Mouse (Mus musculus) lung, embryonic 16.5 days (tissue): ENCODE data around the gene Noxred1. TPM values are rescaled to one million over a fixed set of nuclear protein-coding genes. Genes with fewer than 3 reads are reported as not detected.

Source experiments
- ATAC-seq: fragments of 200-750 bp; cut with Nextera tagmentation; 2 replicates; pipeline ENCODE4 v1.8.0; 2017; ENCODE audit warnings: low read depth, mild to moderate bottlenecking, moderate library complexity
- H3K27ac ChIP-seq: fragments of 300-500 bp; sonication (generic); 2 replicates; pipeline ENCODE4 v1.5.1; 2014; ENCODE audit warnings: mild to moderate bottlenecking, control low read depth, low read length
- H3K27me3 ChIP-seq: fragments of 300-500 bp; sonication (generic); 2 replicates; pipeline ENCODE4 v1.6.1; 2014; ENCODE audit warnings: low read depth, low read length, mixed read lengths; ENCODE audit not compliant: control insufficient read depth, insufficient read depth
- H3K36me3 ChIP-seq: fragments of 300-500 bp; sonication (generic); 2 replicates; pipeline ENCODE4 v1.6.1; 2014; ENCODE audit warnings: low read length; ENCODE audit not compliant: control insufficient read depth, insufficient read depth
- H3K4me1 ChIP-seq: fragments of 300-500 bp; sonication (generic); replicated peaks from 2 replicates; pipeline ENCODE4 v1.6.1; 2014; ENCODE audit warnings: low read length, mixed read lengths; ENCODE audit not compliant: control insufficient read depth, insufficient read depth
- H3K4me2 ChIP-seq: fragments of 300-500 bp; sonication (generic); 2 replicates; pipeline ENCODE4 v1.6.1; 2014; ENCODE audit warnings: low read depth, low read length, control low read depth
- H3K4me3 ChIP-seq: fragments of 300-500 bp; sonication (generic); 2 replicates; pipeline ENCODE4 v1.5.1; 2014; ENCODE audit warnings: mild to moderate bottlenecking, low read length, control low read depth
- H3K9ac ChIP-seq: fragments of 300-500 bp; sonication (generic); 2 replicates; pipeline ENCODE4 v1.6.1; 2014; ENCODE audit warnings: low read length, control low read depth
- H3K9me3 ChIP-seq: fragments of 300-500 bp; sonication (generic); 2 replicates; pipeline ENCODE4 v1.6.1; 2016; ENCODE audit warnings: low read length; ENCODE audit not compliant: control insufficient read depth
- WGBS: fragments of 180-500 bp; shearing (Covaris S2); extraction: QIAGEN DNeasy Blood & Tissue Kit; methylation state at CpG from one replicate; pipeline ENCODE4 v1.1.7; 2014; 5-methylcytosine and 5-hydroxymethylcytosine counted together
- polyA plus RNA-seq: library from polyadenylated mRNA; unstranded; fragments of >200 nt; fragmentation: Nextera tagmentation; extraction: Ambion mirVana; gene quantifications from 2 replicates; pipeline ENCODE4 v1.2.1, GENCODE M21; 2015

The Noxred1 gene
- polyA plus RNA-seq = 0.55 and 0.57 TPM in 2 replicates

DNA sequence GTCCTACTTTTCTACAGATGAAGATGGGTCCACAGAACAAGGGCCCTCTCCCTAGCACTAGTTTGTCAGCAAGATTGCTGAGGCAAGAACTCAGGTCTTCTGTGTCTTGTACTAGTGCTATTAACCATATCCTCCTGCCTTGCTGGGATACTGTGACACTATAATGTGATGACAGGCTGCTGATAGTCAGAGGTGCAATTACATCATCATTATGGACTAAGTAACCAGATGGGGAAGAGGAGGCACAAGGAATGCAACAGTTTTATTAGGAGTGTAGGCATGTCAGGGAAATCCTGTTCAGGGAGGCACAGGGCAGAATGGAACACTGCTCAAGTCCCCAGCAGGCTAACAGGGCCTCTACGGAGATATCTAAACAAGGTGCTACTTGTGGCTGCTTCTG, at the start of gene Noxred1:
Gene Noxred1 (minus strand): TSS at position 101 of the 400 bp plus-strand sequence.
- no peaks in the 10 kb centered on the region for H3K27me3 ChIP-seq
- no peak within 1 kb of the TSS for H3K4me3 ChIP-seq
- no peak within 1 kb of the TSS for H3K9ac ChIP-seq
- no peaks in the 10 kb centered on the region for H3K9me3 ChIP-seq
- 82% methylated on average over 1 of the region's 1 CpGs for WGBS
- peaks cover 13% of the 10 kb centered on the region for H3K36me3 ChIP-seq
- ATAC-seq = no peak
- H3K4me2 ChIP-seq = no peak within 1 kb of the TSS
- H3K4me1 ChIP-seq = no peaks in the 10 kb centered on the region
- no peak within 1 kb of the TSS for H3K27ac ChIP-seq

DNA sequence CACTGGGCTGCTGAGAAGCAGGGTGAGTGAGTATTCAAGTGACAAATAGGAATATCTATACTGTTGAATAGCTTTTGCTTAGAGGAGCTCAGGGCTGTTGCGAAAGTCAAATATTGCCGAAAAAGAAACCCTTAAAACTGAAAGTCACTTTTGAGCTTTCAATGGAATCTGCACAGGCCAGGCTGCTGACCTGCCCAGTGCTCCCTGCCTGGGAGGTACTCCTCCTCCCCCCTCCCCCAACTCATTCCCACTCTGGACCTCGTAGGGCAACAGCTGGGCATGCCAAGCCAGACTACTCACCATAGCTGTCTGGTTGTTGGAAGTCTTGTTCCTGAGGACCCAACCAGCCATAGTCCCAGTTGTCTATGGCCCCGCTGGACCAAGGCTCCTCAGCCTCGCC, 46.2 kb upstream of the Noxred1 start:
- Histone ChIP-seq H3K4me1 (0 out of 2 replicates have a peak, but pooled peaks cover 5% of the 10 kb centered on the region), H3K9me3 (peaks cover 3% of the 10 kb centered on the region; the same call in 1 of the 2 replicates), H3K27ac (peak overlapping the region; percentile 69), H3K4me3 (no peak overlapping the region), H3K9ac (no peak overlapping the region), H3K36me3 (no peaks in the 10 kb centered on the region), H3K27me3 (no peaks in the 10 kb centered on the region), H3K4me2 (no peak overlapping the region)
- peak; percentile 73; the same call in 1 of the 2 replicates for ATAC-seq
- 73% methylated on average over 5 of the region's 5 CpGs for WGBS

DNA sequence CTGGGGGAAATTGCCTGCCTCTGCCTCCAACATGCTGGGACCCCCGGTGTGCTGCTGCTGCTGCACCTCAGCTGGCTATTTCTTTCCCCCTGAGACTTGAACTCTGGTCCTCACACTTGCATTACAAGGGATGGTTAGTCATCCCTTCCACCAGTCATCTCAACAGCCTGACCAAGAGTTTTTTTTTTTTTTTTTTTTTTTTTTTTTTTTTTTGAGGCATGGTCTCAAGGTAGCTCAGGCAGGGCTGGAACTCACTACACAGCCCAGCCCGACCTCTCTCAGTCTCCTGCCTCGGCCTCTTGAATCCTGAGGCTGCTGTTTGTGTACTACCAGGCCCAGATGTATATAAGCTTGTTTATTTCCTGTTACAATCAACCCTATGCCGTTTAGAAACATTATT, 45.7 kb upstream of the Noxred1 start:
- Histone ChIP-seq H3K9ac (no peak overlapping the region), H3K27me3 (no peaks in the 10 kb centered on the region), H3K4me3 (no peak overlapping the region), H3K4me2 (no peak overlapping the region), H3K4me1 (0 out of 2 replicates have a peak, but pooled peaks cover 5% of the 10 kb centered on the region), H3K9me3 (peaks cover 3% of the 10 kb centered on the region; the same call in 1 of the 2 replicates), H3K27ac (peak overlapping the region; percentile 14), H3K36me3 (no peaks in the 10 kb centered on the region)
- ATAC-seq = 0 out of 2 replicates have a peak, but pooled peaks have one; percentile 8
- 63% methylated on average over 4 of the region's 4 CpGs for WGBS

DNA sequence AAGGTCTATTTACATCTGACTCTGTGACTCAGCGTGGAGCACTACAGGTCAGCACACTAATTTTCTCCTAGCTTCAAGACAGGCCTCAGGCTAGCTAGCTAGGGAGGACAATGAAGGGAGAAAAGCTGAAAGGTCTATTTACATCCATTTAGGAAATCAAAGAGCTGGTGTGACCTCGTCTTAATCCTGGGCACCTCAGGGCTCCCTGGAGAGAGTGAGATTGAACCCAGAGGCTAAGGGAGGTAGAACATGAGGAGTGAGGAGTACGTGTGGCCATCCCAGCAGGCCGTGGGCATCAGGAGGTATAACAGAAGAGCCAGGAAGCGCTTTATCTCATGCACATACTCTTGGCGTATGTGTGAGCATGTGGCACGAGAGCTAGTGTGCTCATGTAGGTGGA, 45.2 kb upstream of the Noxred1 start:
- Histone ChIP-seq H3K27me3 (no peaks in the 10 kb centered on the region), H3K9ac (no peak overlapping the region), H3K4me2 (no peak overlapping the region), H3K4me1 (0 out of 2 replicates have a peak, but pooled peaks cover 5% of the 10 kb centered on the region), H3K36me3 (no peaks in the 10 kb centered on the region), H3K27ac (no peak overlapping the region), H3K4me3 (no peak overlapping the region), H3K9me3 (peaks cover 3% of the 10 kb centered on the region; the same call in 1 of the 2 replicates)
- ATAC-seq = no peak
- WGBS = 65% methylated on average over 7 of the region's 7 CpGs

DNA sequence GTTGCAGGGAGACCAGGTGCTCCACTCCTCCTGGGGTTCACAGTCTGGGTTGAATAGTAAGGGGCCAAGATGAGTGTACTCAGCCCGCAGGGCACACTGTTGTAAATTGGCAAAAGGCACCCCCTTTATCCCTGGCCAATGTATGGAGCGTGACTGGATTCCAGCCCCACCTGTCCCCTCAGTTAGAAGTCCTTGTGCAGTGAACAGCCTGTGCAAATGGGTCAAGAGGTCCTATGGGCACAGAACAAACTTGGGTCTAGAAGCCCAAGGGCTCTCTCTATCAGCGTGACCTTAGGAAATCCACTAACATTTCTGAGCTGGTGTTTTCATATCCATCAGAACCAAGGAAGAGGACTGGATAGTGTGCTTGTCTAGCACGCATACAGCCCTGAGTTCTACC, 44.2 kb upstream of the Noxred1 start:
- ATAC-seq = no peak
- 89% methylated on average over 4 of the region's 4 CpGs for WGBS
- Histone ChIP-seq H3K27ac (no peak overlapping the region), H3K4me2 (no peak overlapping the region), H3K27me3 (no peaks in the 10 kb centered on the region), H3K36me3 (no peaks in the 10 kb centered on the region), H3K9me3 (peaks cover under 1% of the 10 kb centered on the region; the same call in 1 of the 2 replicates), H3K4me1 (peaks cover 8% of the 10 kb centered on the region), H3K4me3 (no peak overlapping the region), H3K9ac (no peak overlapping the region)

DNA sequence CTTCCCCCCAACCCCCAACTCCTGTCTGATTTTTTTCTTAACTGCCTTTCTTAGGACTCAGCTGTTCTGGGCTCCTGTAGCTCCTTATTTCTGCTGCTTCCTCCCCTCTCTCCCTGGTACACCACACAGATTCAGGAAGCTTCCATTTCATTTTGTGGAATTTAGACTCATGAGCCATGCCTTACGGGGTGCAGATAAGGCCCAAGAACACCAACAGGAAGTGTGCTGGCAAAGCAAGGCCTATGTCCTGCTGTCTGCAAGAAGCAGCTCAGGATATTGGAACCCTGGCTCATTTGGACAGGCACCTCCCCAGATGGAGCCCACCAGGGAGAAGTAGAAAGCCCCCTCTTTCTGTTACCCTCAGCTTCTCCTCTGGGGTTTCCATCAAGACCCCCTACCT, 43.2 kb upstream of the Noxred1 start:
- Histone ChIP-seq H3K27ac (no peak overlapping the region), H3K36me3 (no peaks in the 10 kb centered on the region), H3K4me1 (peaks cover 8% of the 10 kb centered on the region), H3K4me3 (no peak overlapping the region), H3K9me3 (no peaks in the 10 kb centered on the region), H3K9ac (no peak overlapping the region), H3K4me2 (no peak overlapping the region), H3K27me3 (no peaks in the 10 kb centered on the region)
- whole genome bisulfite sequencing = 70% methylated on average over 1 of the region's 1 CpGs
- ATAC-seq = no peak

DNA sequence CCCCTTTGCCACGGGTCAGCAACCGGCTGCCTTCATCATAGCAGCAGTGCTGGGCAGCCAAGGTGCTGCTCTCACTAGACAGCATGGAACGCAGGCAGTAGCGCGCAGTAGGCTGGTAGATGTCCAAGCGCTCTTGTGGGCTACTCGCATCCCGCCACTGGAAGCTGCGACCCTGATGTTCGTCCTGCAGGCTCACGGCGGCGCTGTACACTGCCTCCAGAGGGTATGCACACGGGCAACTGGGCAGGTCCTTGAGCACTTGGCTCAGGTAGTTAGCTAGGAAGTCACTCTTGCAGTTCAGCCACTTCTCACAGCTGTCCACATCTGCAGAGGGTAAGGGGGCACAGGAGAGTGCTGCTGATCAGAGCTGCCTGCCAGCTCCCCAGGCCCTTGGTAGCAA, 41.3 kb upstream of the Noxred1 start:
- ATAC-seq = no peak
- WGBS = 55% methylated on average over 14 of the region's 14 CpGs
- Histone ChIP-seq H3K9me3 (no peaks in the 10 kb centered on the region), H3K9ac (no peak overlapping the region), H3K36me3 (peaks cover 13% of the 10 kb centered on the region), H3K4me3 (no peak overlapping the region), H3K27me3 (no peaks in the 10 kb centered on the region), H3K4me1 (peaks cover 5% of the 10 kb centered on the region), H3K27ac (no peak overlapping the region), H3K4me2 (no peak overlapping the region)

DNA sequence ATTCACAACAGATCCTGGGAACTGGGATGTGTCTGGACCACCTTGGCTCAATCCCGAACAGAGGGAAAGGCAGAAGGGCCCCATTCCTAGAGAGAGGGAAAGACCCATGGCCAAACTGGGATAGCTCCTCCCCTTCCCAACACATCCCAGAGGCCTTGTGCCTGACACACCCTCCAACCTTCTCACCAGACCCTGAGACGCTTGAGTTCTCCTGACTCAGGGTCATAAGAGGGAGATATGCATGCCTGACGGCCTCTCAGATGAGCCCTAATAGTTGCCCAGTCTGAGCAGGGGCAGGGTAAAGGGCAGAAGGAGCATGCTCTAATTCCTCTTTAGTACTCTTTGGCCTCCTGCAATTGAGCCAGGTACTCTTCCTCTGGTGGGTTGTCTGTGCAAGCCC, 40.8 kb upstream of the Noxred1 start:
- ATAC-seq = no peak
- no peak overlapping the region for H3K27ac ChIP-seq
- 24% methylated on average over 3 of the region's 3 CpGs for WGBS

DNA sequence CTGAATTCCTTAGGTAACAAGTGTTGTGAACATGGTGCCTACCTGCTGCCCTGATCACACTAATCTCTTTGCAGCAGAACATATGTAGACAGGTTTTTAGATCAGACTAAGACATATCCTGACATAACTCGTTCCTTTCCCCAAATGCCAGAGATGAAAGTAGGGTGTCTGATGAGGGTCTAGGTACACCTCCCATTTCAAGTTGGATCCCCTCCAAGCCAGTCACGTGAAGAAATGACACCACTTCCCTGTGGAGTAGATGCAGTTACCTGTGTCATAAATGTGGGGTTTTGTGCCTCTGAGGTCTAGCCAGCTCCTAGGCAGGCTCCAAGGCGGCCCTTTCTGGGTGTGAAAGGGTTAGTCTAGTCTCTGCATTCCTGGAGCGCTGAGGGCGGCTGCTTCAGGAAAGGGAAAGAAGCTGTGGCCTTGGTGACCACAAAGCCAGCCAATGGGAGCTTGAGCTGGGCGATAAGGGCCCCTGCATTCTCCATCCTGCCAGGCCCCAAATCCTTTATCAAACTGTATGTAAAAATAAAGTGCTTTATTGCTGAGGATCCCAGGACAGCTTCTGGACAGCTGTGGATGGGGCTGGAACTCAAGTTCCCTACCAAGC, 39.7 kb upstream of the Noxred1 start:
- no peak overlapping the region for H3K9ac ChIP-seq
- peaks cover 3% of the 10 kb centered on the region for H3K4me1 ChIP-seq
- 10% methylated on average over 6 of the region's 6 CpGs for WGBS
- H3K9me3 ChIP-seq = no peaks in the 10 kb centered on the region
- no peaks in the 10 kb centered on the region for H3K27me3 ChIP-seq
- no peak overlapping the region for H3K4me2 ChIP-seq
- peak; percentile 80 for ATAC-seq
- H3K4me3 ChIP-seq = no peak overlapping the region
- no peak overlapping the region for H3K27ac ChIP-seq
- H3K36me3 ChIP-seq = peaks cover 24% of the 10 kb centered on the region

More for the DNA sequence above, 40.8 kb upstream of the Noxred1 start:
- peaks cover 14% of the 10 kb centered on the region for H3K36me3 ChIP-seq
- no peak overlapping the region for H3K4me2 ChIP-seq
- H3K9ac ChIP-seq = no peak overlapping the region
- H3K27me3 ChIP-seq = no peaks in the 10 kb centered on the region
- H3K4me3 ChIP-seq = no peak overlapping the region
- no peaks in the 10 kb centered on the region for H3K9me3 ChIP-seq
- peaks cover 3% of the 10 kb centered on the region for H3K4me1 ChIP-seq
